Mouse (Mus musculus) embryonic fibroblast, embryonic 13.5 days (primary cell): Measurements from ENCODE around the gene Casp8.

Experiments
- CTCF ChIP-seq: IDR thresholded peaks from 2 replicates; pipeline ENCODE4 v1.5.1; 2011; ENCODE audit warnings: mild to moderate bottlenecking, control low read depth, low read length, moderate library complexity, borderline replicate concordance; ENCODE audit not compliant: insufficient read depth
- POLR2A ChIP-seq: IDR thresholded peaks from 2 replicates; pipeline ENCODE4 v1.6.1; 2011; ENCODE audit warnings: low read depth, mild to moderate bottlenecking, control low read depth, low read length, moderate library complexity

GRCm38 (mm10) chr1:58801558-58802285 lies 6.5 kb downstream of the Casp8 start:
- TF ChIP-seq CTCF: no peak
- TF ChIP-seq POLR2A: no peak
